Mouse (Mus musculus) midbrain, postnatal 0 days (tissue): Measurements from ENCODE around the gene Krt26. TPM values are rescaled to one million over a fixed set of nuclear protein-coding genes. Genes with fewer than 3 reads are reported as not detected.

Experiments used
- ATAC-seq: fragments of 200-750 bp; cut with Nextera tagmentation; 2 replicates; pipeline ENCODE4 v1.8.0; 2017; ENCODE audit warnings: moderate number of reproducible peaks, mild to moderate bottlenecking, moderate TSS enrichment, moderate library complexity; ENCODE audit not compliant: low FRiP score
- DNase-seq: peaks from one replicate; pipeline ENCODE4 v3.0.0-alpha.2; 2015; ENCODE audit warnings: low spot score
- H3K27ac ChIP-seq: fragments of 300-500 bp; sonication (generic); 2 replicates; pipeline ENCODE4 v1.5.1; 2014; ENCODE audit warnings: low read depth, mild to moderate bottlenecking, low read length, mixed read lengths
- H3K27me3 ChIP-seq: fragments of 300-500 bp; sonication (generic); 2 replicates; pipeline ENCODE4 v1.6.1; 2014; ENCODE audit warnings: low read length, control low read depth, mixed read lengths; ENCODE audit not compliant: insufficient read depth
- H3K36me3 ChIP-seq: fragments of 300-500 bp; sonication (generic); 2 replicates; pipeline ENCODE4 v1.6.1; 2014; ENCODE audit warnings: low read length, control low read depth, mixed read lengths; ENCODE audit not compliant: insufficient read depth
- H3K4me1 ChIP-seq: fragments of 300-500 bp; sonication (generic); 2 replicates; pipeline ENCODE4 v1.6.1; 2014; ENCODE audit warnings: mild to moderate bottlenecking, control low read depth, antibody characterized with exemption, low read length, mixed read lengths; ENCODE audit not compliant: insufficient read depth
- H3K4me2 ChIP-seq: fragments of 300-500 bp; sonication (generic); 2 replicates; pipeline ENCODE4 v1.6.1; 2014; ENCODE audit warnings: low read depth, mild to moderate bottlenecking, low read length, mixed read lengths; ENCODE audit not compliant: poor library complexity, severe bottlenecking
- H3K4me3 ChIP-seq: fragments of 300-500 bp; sonication (generic); 2 replicates; pipeline ENCODE4 v1.5.1; 2014; ENCODE audit warnings: low read depth, mild to moderate bottlenecking, low read length, moderate library complexity
- H3K9ac ChIP-seq: fragments of 300-500 bp; sonication (generic); replicated peaks from 2 replicates; pipeline ENCODE4 v1.6.1; 2014; ENCODE audit warnings: mild to moderate bottlenecking, low read length, moderate library complexity, mixed read lengths; ENCODE audit not compliant: poor library complexity, severe bottlenecking
- H3K9me3 ChIP-seq: fragments of 300-500 bp; sonication (generic); 2 replicates; pipeline ENCODE4 v1.6.1; 2016; ENCODE audit warnings: low read length, control low read depth
- CTCF ChIP-seq: IDR thresholded peaks from 2 replicates; pipeline ENCODE4 v1.5.1; 2016; ENCODE audit warnings: antibody characterized with exemption, mild to moderate bottlenecking
- WGBS: fragments of 180-500 bp; shearing (Covaris S2); extraction: QIAGEN DNeasy Blood & Tissue Kit; methylation state at CpG from one replicate; pipeline ENCODE4 v1.1.7; 2014; 5-methylcytosine and 5-hydroxymethylcytosine counted together
- polyA plus RNA-seq: library from polyadenylated mRNA; unstranded; fragments of >200 nt; fragmentation: Nextera tagmentation; extraction: Ambion mirVana; gene quantifications from 2 replicates; pipeline ENCODE4 v1.2.1, GENCODE M21; 2015
- total RNA-seq: library from RNA; depleted of rRNA; stranded (reverse); fragments of >200 nt; gene quantifications from 2 replicates; pipeline ENCODE4 v1.2.3, GENCODE M21; 2014; rRNA removed

The Krt26 gene
- total and polyA plus RNA-seq, 2 experiments from 2014 or later: 0.11 to 0.46 TPM

DNA sequence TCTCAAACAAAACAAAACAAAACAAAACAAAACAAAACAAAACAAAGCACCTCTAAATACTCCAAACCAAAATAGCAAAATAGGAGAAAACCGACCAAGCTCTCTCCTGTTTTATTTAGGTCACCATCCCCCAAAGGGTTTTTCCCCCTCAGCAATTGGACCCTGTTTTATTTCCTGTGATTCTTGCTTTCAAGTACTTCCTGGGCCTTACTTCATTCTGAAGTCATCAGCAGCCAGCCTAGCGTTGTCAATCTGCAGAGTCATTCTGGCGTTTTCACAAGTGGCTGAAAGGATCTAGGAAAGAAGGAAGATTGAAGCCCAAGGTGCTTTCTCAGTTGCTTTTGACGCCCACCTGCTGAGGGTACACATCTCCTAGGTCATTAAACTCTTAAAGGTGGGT lies 54.4 kb downstream of the Krt26 start:
- Histone ChIP-seq H3K9ac (no peak overlapping the region), H3K9me3 (no peaks in the 10 kb centered on the region), H3K36me3 (no peaks in the 10 kb centered on the region), H3K4me2 (no peak overlapping the region), H3K4me3 (no peak overlapping the region), H3K4me1 (no peaks in the 10 kb centered on the region), H3K27me3 (no peaks in the 10 kb centered on the region), H3K27ac (no peak overlapping the region)
- TF ChIP-seq CTCF: no peak
- ATAC-seq (no peak), DNase-seq (no peak)
- 67% methylated on average over 4 of the region's 4 CpGs for WGBS

DNA sequence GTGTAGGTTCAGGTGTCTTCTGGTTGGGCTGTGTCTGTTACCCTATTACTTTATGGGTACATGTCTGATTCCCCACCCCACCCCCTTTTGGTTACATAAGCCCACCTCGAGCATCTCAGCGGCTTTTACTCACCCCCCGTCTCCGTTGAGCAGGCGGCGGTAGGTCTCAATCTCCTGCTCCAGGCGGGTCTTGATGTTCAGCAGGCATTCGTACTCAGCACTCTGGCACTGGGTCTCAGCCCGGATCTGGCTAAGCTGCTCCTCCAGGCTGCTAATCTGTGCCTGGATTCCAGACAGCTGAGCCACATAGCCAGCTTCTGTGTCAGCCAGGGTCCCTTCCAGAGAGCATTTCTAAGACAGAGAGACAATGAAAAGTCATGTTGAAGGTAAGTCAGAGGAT lies 56.6 kb downstream of the Krt26 start:
- ATAC-seq: no peak
- Histone ChIP-seq H3K9me3 (no peaks in the 10 kb centered on the region), H3K4me2 (no peak overlapping the region), H3K4me3 (no peak overlapping the region), H3K4me1 (no peaks in the 10 kb centered on the region), H3K36me3 (no peaks in the 10 kb centered on the region), H3K27ac (no peak overlapping the region), H3K9ac (no peak overlapping the region), H3K27me3 (no peaks in the 10 kb centered on the region)
- TF ChIP-seq CTCF: no peak
- 71% methylated on average over 9 of the region's 9 CpGs for WGBS
- no peak for DNase-seq

DNA sequence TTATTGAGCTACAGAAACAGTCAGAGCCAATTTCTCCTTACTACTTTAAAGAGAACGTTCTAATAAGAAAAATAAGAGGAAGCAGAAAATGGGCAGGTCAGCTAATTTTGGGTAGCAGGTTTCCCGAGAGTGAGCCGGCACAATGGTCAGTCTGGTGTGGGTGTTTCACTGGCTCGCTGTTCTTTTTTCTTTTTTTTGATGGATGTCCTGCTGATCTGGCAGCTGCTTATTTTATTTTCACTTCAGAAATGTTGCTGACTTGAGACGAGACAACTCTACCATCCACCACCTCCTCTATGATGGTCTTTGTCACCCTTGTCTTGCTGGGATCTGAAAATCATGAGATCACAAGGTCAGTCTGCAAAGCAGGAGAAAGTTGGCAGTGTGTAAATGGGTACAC lies 57.8 kb downstream of the Krt26 start:
- 71% methylated on average over 5 of the region's 5 CpGs for WGBS

More for the DNA sequence above, 57.8 kb downstream of the Krt26 start:
- Histone ChIP-seq H3K4me1 (no peaks in the 10 kb centered on the region), H3K27ac (no peak overlapping the region), H3K27me3 (no peaks in the 10 kb centered on the region), H3K4me3 (no peak overlapping the region), H3K9me3 (no peaks in the 10 kb centered on the region), H3K4me2 (no peak overlapping the region), H3K9ac (no peak overlapping the region), H3K36me3 (no peaks in the 10 kb centered on the region)
- no peak for TF ChIP-seq CTCF
- DNase-seq: no peak
- ATAC-seq: no peak

Other genes with a start within 250 kb of the Krt26 start
- 0.38 TPM in 2 replicates for gene Tns4, start 248.7 kb downstream of the Krt26 start, total RNA-seq
- gene Tns4, start 248.7 kb downstream of the Krt26 start, polyA plus RNA-seq: 0.17 and 0.26 TPM in 2 replicates
- gene Ccr7, start 182.9 kb downstream of the Krt26 start, total RNA-seq: not detected in 2 replicates
- gene Ccr7, start 182.9 kb downstream of the Krt26 start, polyA plus RNA-seq: not detected in 2 replicates
- gene Smarce1, start 106.9 kb downstream of the Krt26 start, total RNA-seq: 94.9 and 116 TPM in 2 replicates
- gene Smarce1, start 106.9 kb downstream of the Krt26 start, polyA plus RNA-seq: 170 and 184 TPM in 2 replicates
- 10.6 and 11.6 TPM in 2 replicates for gene Krt222, start 93.9 kb downstream of the Krt26 start, total RNA-seq
- 13.6 and 14.4 TPM in 2 replicates for gene Krt222, start 93.9 kb downstream of the Krt26 start, polyA plus RNA-seq
- not detected in 2 replicates for gene Krt24, start 52.7 kb downstream of the Krt26 start, total RNA-seq
- gene Krt24, start 52.7 kb downstream of the Krt26 start, polyA plus RNA-seq: 0.07 and 0.21 TPM in 2 replicates
- gene Krt25, start 15.0 kb downstream of the Krt26 start, total RNA-seq: 0.11 and 0.19 TPM in 2 replicates
- 0.29 and 0.54 TPM in 2 replicates for gene Krt25, start 15.0 kb downstream of the Krt26 start, polyA plus RNA-seq
- 1.0 TPM in 1 of 2 replicates, not detected in the other for gene Krt27, start 13.1 kb upstream of the Krt26 start, total RNA-seq
- 0.22 and 0.28 TPM in 2 replicates for gene Krt27, start 13.1 kb upstream of the Krt26 start, polyA plus RNA-seq
- 0.93 TPM in 1 of 2 replicates, not detected in the other for gene Krt28, start 36.9 kb upstream of the Krt26 start, total RNA-seq
- 0.33 and 0.66 TPM in 2 replicates for gene Krt28, start 36.9 kb upstream of the Krt26 start, polyA plus RNA-seq
- gene Krt10, start 51.4 kb upstream of the Krt26 start, total RNA-seq: 6.7 and 18.3 TPM in 2 replicates
- 35.7 and 39.2 TPM in 2 replicates for gene Krt10, start 51.4 kb upstream of the Krt26 start, polyA plus RNA-seq
- gene Krt12, start 84.3 kb upstream of the Krt26 start, total RNA-seq: 2.0 TPM in 1 of 2 replicates, not detected in the other
- 0.21 and 0.31 TPM in 2 replicates for gene Krt12, start 84.3 kb upstream of the Krt26 start, polyA plus RNA-seq
- gene Krt20, start 100.2 kb upstream of the Krt26 start, total RNA-seq: not detected in 2 replicates
- gene Krt20, start 100.2 kb upstream of the Krt26 start, polyA plus RNA-seq: 0.13 and 0.36 TPM in 2 replicates
- 0.16 TPM in 1 of 2 replicates, not detected in the other for gene Krt23, start 155.2 kb upstream of the Krt26 start, total RNA-seq
- gene Krt23, start 155.2 kb upstream of the Krt26 start, polyA plus RNA-seq: 0.32 TPM in 1 of 2 replicates, not detected in the other
- not detected in 2 replicates for gene Krt39, start 183.4 kb upstream of the Krt26 start, total RNA-seq
- gene Krt39, start 183.4 kb upstream of the Krt26 start, polyA plus RNA-seq: not detected in 2 replicates
- not detected in 2 replicates for gene Krt40, start 205.2 kb upstream of the Krt26 start, total RNA-seq
- not detected in 2 replicates for gene Krt40, start 205.2 kb upstream of the Krt26 start, polyA plus RNA-seq
- gene Krtap3-3, start 212.9 kb upstream of the Krt26 start, total RNA-seq: not detected in 2 replicates
- not detected in 2 replicates for gene Krtap3-3, start 212.9 kb upstream of the Krt26 start, polyA plus RNA-seq
- gene Krtap3-2, start 218.9 kb upstream of the Krt26 start, total RNA-seq: not detected in 2 replicates
- gene Krtap3-2, start 218.9 kb upstream of the Krt26 start, polyA plus RNA-seq: not detected in 2 replicates
- gene Gm11939, start 221.5 kb upstream of the Krt26 start, total RNA-seq: not detected in 2 replicates
- not detected in 2 replicates for gene Gm11939, start 221.5 kb upstream of the Krt26 start, polyA plus RNA-seq
- not detected in 2 replicates for gene Krtap3-1, start 228.7 kb upstream of the Krt26 start, total RNA-seq
- not detected in 2 replicates for gene Krtap3-1, start 228.7 kb upstream of the Krt26 start, polyA plus RNA-seq
- gene Krtap1-5, start 243.1 kb upstream of the Krt26 start, total RNA-seq: not detected in 2 replicates
- gene Krtap1-5, start 243.1 kb upstream of the Krt26 start, polyA plus RNA-seq: not detected in 2 replicates
- not detected in 2 replicates for gene Krtap1-4, start 245.7 kb upstream of the Krt26 start, total RNA-seq
- gene Krtap1-4, start 245.7 kb upstream of the Krt26 start, polyA plus RNA-seq: not detected in 2 replicates